Mouse (Mus musculus): ENCODE results near the gene Pot1a. TPM values are rescaled to one million over a fixed set of nuclear protein-coding genes. Genes with fewer than 3 reads are reported as not detected.

Gene Pot1a
- polyA plus RNA-seq (2012) = 0.84 and 1.7 TPM in 2 replicates

DNA sequence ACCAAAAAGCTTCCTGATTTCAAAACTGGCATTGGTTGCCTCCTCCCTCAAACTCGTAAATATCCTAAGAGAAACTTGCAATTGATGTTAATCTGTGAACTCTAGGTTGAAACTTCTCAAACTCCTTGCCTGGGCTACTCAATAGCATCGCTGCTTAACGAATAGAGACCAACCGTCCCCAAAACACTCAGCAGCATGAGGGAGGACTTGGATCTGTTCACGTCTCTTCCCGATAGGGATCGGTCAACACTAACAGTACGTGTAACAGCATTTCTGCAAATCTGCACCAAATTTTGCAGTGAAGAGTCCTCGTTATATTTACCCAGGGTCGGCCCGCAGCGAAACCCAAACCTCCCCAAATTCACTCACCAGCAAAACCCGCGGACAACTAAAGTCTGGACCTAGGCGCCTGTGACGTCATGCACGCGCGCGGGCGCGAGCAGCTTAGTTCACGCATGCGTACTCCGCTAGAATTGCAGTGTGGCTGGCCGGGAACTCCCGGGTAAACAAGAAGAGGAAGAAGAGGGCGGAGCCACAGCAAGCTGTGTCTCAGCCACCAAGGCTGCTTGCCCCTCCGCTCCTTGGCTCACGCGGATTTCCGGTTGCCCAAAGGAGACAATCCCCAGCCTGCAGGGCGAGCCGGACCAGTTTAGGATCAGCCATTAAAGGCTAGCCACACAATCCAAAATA lies at the start of gene Pot1a:
TSS of gene Pot1a (minus strand) at position 441 of the 690 bp plus-strand sequence.
- no peak for TF ChIP-seq GATA1 (IDR thresholded peaks at IDR 0.05; ENCODE audit: low read length)

- TF ChIP-seq GATA1 (IDR thresholded peaks at IDR 0.05; ENCODE audit: low read length) = no peak
Observed at GRCm38 (mm10) chr6:25836261-25836660, 27.2 kb upstream of the Pot1a start.

DNA sequence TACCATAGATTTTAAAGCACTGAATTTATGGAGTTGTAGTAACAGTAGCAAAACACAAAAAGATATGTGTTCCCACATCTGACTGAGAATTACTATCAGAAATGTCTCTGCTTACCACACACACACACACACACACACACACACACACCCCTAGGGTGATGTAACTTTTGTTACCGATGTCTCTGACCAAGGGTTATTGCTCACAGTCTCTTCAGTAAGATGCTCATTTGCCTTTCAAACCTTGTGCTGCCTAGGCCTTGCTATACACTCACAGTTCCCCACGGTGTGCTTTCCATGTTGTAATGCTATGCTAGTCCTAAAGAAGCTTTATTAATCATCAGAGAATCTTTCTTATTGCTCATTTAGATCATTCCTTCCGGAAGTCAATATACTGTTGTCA lies 3.0 kb downstream of the Pot1a start:
- no peak for TF ChIP-seq GATA1 (IDR thresholded peaks at IDR 0.05; ENCODE audit: low read length)

DNA sequence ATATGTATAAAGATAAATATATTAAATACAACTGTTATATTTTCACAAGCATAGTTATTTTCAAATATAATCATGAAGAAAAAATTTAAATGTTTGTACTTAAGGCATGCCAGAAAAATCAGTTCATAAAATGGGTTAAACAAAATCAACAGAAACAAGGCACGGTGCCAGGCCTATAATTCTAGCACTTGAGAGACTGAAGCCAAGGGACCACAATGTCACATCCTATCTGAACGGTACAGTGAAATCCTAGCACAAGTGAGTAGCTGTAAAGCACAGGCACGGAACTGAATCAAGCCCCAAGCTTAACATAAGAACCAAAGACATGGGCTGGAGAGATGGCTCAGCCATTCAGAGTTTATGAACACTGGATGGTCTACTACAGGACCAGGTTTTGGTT lies 6.8 kb downstream of the Pot1a start:
- no peak for TF ChIP-seq GATA1 (IDR thresholded peaks at IDR 0.05; ENCODE audit: low read length)

DNA sequence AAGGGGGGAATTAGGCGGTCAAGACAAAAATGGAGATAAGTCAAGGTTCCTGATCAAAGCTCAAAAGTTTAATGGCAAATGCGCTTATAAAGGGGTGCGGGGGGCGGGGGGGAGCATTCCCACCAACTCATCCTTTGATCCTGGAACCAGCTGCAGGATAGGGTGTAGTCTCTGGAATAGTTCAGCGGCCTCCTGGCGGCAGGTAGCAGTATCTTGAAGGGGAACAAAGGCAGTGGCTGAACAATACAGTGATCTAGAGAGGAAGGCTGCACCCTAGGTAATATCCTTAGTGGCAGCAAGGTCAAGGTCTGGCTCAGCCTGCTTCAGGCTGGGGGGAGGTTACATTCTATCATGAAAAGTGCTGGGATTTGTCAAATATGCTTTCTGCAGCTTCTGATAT lies 7.8 kb downstream of the Pot1a start:
- no peak for TF ChIP-seq GATA1 (IDR thresholded peaks at IDR 0.05; ENCODE audit: low read length)

DNA sequence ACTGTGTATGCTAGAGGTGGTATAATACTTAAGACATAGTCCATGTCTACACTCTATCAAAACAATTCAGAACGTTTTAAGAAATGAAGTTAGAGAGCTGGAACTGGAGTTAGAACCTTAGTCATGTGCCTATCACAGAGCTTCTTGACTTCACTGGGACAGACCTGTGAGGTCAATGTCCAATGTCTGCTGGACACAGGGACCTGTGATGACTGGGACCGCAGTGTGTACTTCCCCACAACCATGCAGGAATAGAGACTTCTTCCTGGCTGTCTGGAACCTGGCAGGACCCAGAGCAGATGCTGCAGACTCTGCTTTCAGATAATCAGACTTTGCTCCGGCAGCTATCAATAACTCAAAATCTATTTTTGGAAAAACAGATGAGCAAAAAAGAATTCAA lies 40.8 kb downstream of the Pot1a start:
- TF ChIP-seq GATA1 (IDR thresholded peaks at IDR 0.05; ENCODE audit: low read length) = no peak

DNA sequence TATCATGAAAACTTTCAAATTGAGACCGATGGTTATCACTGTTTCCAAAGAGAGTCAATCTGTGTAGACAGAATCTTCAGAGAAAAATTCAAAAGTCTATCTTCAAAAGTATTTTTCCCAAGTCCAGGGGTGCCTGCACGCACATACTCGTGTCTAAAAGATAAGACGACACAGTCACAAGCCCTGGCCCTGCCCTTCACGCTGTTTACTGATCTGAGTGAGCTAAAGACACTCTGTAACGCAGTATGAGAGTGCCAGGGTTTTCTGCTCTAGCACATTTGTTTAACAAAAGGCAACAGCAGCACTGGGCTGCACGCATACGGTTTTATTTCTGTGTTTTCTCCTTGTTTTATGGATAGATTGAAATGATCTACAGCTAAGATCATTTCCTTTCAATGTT lies 41.5 kb downstream of the Pot1a start:
- no peak for TF ChIP-seq GATA1 (IDR thresholded peaks at IDR 0.05; ENCODE audit: low read length)

GRCm38 (mm10) chr6:25767073-25767472 lies 42.0 kb downstream of the Pot1a start:
- no peak for TF ChIP-seq GATA1 (IDR thresholded peaks at IDR 0.05; ENCODE audit: low read length)

GRCm38 (mm10) chr6:25766283-25766682 lies 42.8 kb downstream of the Pot1a start:
- TF ChIP-seq GATA1 (IDR thresholded peaks at IDR 0.05; ENCODE audit: low read length) = no peak

- no peak for TF ChIP-seq GATA1 (IDR thresholded peaks at IDR 0.05; ENCODE audit: low read length)
Observed at GRCm38 (mm10) chr6:25752651-25753050, 56.4 kb downstream of the Pot1a start.

- TF ChIP-seq GATA1 (IDR thresholded peaks at IDR 0.05; ENCODE audit: low read length) = no peak
Observed at GRCm38 (mm10) chr6:25736533-25736932, 72.5 kb downstream of the Pot1a start.

GRCm38 (mm10) chr6:25726560-25726959 lies 82.5 kb downstream of the Pot1a start:
- no peak for TF ChIP-seq GATA1 (IDR thresholded peaks at IDR 0.05; ENCODE audit: low read length)

GRCm38 (mm10) chr6:25710601-25711000 lies 98.4 kb downstream of the Pot1a start:
- no peak for TF ChIP-seq GATA1 (IDR thresholded peaks at IDR 0.05; ENCODE audit: low read length)

DNA sequence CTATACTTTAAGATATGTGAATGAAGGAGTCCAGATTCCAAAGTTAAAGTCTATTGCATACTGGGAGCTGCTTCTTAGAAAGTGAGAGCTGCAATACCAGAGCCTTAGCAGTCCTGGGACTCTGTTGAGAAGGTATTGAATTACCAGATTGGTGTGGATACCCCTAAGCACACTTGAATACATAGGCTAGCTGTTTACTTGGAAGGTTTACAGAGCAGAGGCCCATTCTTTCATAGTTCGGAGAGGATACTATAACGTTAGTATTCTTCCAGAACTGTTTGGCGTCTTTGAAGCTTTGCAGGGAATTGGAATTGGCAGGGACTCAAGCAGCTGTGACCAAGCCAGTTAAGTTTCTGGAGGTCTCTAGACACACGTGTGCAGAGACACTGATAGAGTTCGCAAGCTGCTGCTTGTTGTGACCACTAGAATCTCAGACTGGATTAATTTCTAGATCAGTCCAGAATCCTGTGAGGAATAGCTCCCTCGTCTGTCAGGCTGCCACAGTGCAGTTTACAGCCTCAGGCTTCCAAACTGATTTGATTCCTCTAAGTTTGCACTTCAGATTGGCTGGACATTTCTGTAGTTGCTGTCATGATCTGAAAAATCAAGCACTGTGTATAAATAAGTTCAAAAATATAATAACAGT lies 99.7 kb downstream of the Pot1a start:
- no peak for TF ChIP-seq GATA1 (IDR thresholded peaks at IDR 0.05; ENCODE audit: low read length)

GRCm38 (mm10) chr6:25699956-25700355 lies 109.1 kb downstream of the Pot1a start:
- no peak for TF ChIP-seq GATA1 (IDR thresholded peaks at IDR 0.05; ENCODE audit: low read length)

Other genes with a start within 250 kb of the Pot1a start
- not detected in 2 replicates for gene Gpr37, start 118.5 kb downstream of the Pot1a start, polyA plus RNA-seq (2012)

Data from G1E-ER4 (cell line).